ENCODE assay signal across 11 mouse cellular contexts in the genomic region with DNA sequence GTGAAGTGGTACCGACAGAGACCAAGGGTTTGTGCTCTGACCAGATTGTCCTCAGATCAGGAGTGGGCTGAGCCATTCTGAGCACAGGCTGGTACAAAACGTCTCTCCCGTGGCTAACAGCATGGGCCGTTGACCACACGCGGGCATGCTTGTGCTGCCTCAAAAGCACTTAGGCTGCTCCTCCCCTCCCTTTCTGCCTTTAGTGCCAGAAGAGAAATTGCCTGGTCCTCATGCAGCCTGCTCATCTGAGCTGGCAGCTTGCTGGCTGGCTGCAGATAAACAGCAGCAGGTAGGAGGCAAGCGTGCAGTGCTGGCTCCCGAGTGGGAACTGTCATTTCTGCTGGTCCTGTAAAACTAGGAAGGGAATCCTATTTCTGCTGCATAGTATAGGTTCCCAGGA.
A peak's percentile ranks its signal among the peaks of the same experiment; 100 is the strongest.
DNase-seq lines count a peak whose midpoint lies in the region; ATAC-seq lines count a peak whose summit lies in the region.
"Had no signal": no experiment of that assay in that cellular context is flagged by ENCODE, and none has a peak within 500 bp of the region (broad histone marks: within the 10 kb centered on the region; RNA-seq: fewer than 3 reads in every experiment).

No protein-coding gene starts in this region.

- H3K9ac ChIP-seq in hindbrain, embryonic 14.5 days: no peak overlapping the region
- H3K9ac ChIP-seq: liver, postnatal 0 days had no signal

- 26% methylated on average over 8 of the region's 8 CpGs for WGBS in hindbrain, embryonic 14.5 days

- no peaks in the 10 kb centered on the region for H3K27me3 ChIP-seq in hindbrain, embryonic 14.5 days (ENCODE audit: control insufficient read depth, insufficient read depth, low read length)
- H3K27me3 ChIP-seq: CH12.LX had no signal

- no peaks in the 10 kb centered on the region for H3K36me3 ChIP-seq in hindbrain, embryonic 14.5 days (replicated peaks; ENCODE audit: control insufficient read depth, insufficient read depth)

- 0 out of 2 replicates have a peak overlapping the region, but pooled peaks have one; percentile 29 for H3K27ac ChIP-seq in hindbrain, embryonic 14.5 days
- H3K27ac ChIP-seq: kidney, postnatal 0 days had no signal

- peak; percentile 26 for ATAC-seq in hindbrain, embryonic 14.5 days (ENCODE audit: low FRiP score)
- 0 out of 2 replicates have a peak, but pooled peaks have one; percentile 42 for ATAC-seq in megakaryocyte progenitor cell, adult 5-6 weeks (replicated peaks; ENCODE audit: poor library complexity)
- no peak for ATAC-seq in megakaryocyte-erythroid progenitor cell, adult 5-6 weeks (replicated peaks; ENCODE audit: low FRiP score, low TSS enrichment, poor library complexity, severe bottlenecking)
- ATAC-seq: liver, postnatal 0 days had no signal

- peaks cover 10% of the 10 kb centered on the region for H3K4me1 ChIP-seq in hindbrain, embryonic 14.5 days (replicated peaks; ENCODE audit: control insufficient read depth, insufficient read depth, low read length)

- no peaks in the 10 kb centered on the region for H3K9me3 ChIP-seq in hindbrain, embryonic 14.5 days (ENCODE audit: control insufficient read depth, low read length)

- peak; percentile 10 to 17 for DNase-seq in left cerebral cortex, adult 18-20 months (ENCODE audit: low spot score in 2 of 2)
- DNase-seq in left cerebral cortex, adult 11 months (ENCODE audit: low spot score): no peak
- peak; percentile 23 for DNase-seq in cerebellum, adult 11-12 months
- peak; percentile 54 for DNase-seq in hindbrain, embryonic 14.5 days (ENCODE audit: low spot score)
- DNase-seq in gastrocnemius, postnatal 10 days: no peak
- no peak for DNase-seq in ovary, postnatal 36 days (ENCODE audit: low spot score)
- DNase-seq: liver, postnatal 0 days had no signal

- no peak overlapping the region for H3K4me3 ChIP-seq in hindbrain, embryonic 14.5 days (replicated peaks; ENCODE audit: low read length)

- no peak overlapping the region for H3K4me2 ChIP-seq in hindbrain, embryonic 14.5 days (replicated peaks)

Comparison
In these comparisons a context has a peak if more than half of its experiments do, and no peak if none do; other contexts are left out.
1. DNase-seq: peak in left cerebral cortex, adult 18-20 months (2 of 2), cerebellum, adult 11-12 months (single experiment) and hindbrain, embryonic 14.5 days (single experiment); none in left cerebral cortex, adult 11 months (single experiment), gastrocnemius, postnatal 10 days (single experiment) and ovary, postnatal 36 days (single experiment).